Mouse (Mus musculus) T-cell, adult 66 days (primary cell): ENCODE data around the gene Safb. TPM values are rescaled to one million over a fixed set of nuclear protein-coding genes. Genes with fewer than 3 reads are reported as not detected.

Experiments
- total RNA-seq, 2 experiments: library from RNA; stranded (reverse); gene quantifications; 3 replicates in 1 of 2; 4 replicates in 1 of 2; pipeline ENCODE4 v1.2.4; 2023

Safb gene
- 100 to 1,000 TPM; 262 to 272 TPM for total RNA-seq

DNA sequence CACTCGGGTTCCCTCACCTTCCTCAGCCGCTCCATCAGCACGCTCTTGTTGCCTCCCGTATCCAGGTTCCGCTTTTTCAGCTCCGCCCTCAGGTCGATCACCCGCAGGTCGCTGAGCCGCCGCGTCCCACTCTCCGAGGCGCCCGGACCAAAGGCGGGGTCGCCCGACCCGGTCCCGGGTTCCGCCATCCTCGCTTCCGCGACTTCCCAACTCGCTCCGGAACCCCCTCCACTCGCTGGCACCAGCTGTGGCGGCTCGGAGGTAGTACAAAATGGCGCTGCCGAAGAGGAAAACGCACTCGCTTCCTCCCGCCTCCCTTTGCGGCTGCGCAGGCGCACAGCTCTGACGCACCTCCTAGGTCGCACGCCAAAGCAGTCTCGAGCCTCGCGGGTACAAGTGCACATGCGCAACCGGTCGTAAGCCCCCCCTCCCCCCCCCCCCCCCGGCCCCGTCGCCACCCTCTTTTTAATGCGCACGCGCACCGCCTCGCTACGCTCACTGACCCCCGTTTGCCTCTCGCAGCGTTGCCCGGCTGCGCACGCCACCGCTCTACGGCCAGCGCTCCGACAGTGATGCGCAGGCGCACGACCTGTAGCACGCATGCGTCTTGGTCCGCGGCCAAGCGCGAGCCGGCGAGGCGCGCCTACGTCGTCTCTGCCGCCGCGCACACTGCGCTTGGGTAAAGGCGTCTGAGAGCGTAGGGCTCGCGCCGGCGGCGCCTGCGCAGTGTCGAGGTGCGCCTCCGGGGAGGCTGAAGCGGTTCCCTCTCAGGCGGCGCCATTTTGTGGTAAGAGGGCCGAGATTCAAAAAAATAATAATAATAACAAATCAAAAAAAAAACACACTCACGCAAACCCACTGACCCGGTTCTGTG, at the start of gene Safb, which contains the start of gene Safb2:
Gene Safb, plus strand, starts transcription at position 569 of the 874 bp plus-strand sequence.
Gene Safb2, minus strand, starts transcription at position 329 of the 874 bp plus-strand sequence.

GRCm38 (mm10) chr17:56554122-56554551, 30.5 kb upstream of the Safb start, which contains the start of gene Gm20219:
Gene Gm20219, minus strand, starts transcription at chr17:56554387.

DNA sequence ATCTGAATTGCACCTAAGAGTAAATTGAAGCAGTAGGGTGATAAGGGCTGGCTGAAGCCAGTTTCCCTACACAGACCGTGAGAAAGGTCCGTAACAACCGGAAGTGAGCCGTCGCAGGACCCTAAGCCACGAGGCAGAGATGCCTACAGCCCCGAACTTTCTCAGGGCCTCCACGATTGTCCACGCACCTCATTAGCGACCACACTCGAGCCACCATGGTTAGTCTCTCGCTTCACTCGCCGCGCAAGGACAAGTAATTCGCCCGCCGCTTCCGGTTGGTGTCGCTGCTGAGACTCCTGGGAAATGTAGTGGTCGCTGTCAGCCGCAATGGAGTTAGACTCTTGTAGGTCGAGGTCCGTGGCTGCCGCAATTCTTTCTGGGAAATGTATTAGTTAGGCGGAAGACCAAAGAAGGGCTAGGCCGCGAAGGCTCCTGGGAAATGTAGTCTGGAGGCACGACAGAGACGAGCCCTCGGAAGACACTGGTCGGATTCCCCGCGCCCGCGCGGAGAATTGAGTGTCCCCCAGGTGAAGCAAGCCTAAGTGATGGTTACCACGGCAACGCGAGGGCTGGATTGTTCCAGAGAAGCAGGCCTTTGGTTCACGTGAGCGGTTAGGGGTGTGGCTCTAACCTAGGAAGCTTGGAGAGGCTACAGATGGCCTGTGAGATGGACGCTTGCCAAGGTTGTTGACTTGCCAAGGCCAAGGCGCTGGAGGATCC, 25.0 kb downstream of the Safb start, which contains the start of gene 2410015M20Rik:
Gene 2410015M20Rik, minus strand, starts transcription at position 320 of the 720 bp plus-strand sequence.

GRCm38 (mm10) chr17:56613236-56613844, 28.7 kb downstream of the Safb start, which contains the start of gene Rpl36:
Gene Rpl36, plus strand, starts transcription at chr17:56613416.

GRCm38 (mm10) chr17:56626754-56627470, 42.3 kb downstream of the Safb start, which contains the start of gene Lonp1:
Gene Lonp1, minus strand, starts transcription at chr17:56626887.

GRCm38 (mm10) chr17:56627530-56628277, 43.1 kb downstream of the Safb start, which contains the start of gene Catsperd:
Gene Catsperd, plus strand, starts transcription at chr17:56628143.

Other genes with a start within 250 kb of the Safb start
- gene Ptprs, start 108.3 kb upstream of the Safb start, total RNA-seq, result 10 to 100 TPM; 18.2 to 22.8 TPM
- not detected for gene Znrf4, start 72.4 kb upstream of the Safb start, total RNA-seq
- 10 to 100 TPM; 10.7 to 14.3 TPM for gene Gm20219, start 30.4 kb upstream of the Safb start, total RNA-seq
- gene Safb2, start 240 bp upstream of the Safb start, total RNA-seq, result 100 to 1,000 TPM; 385 to 449 TPM
- gene 2410015M20Rik, start 24.9 kb downstream of the Safb start, total RNA-seq, result 100 to 1,000 TPM; 103 TPM
- 1,000 to 10,000 TPM; 1,772 to 1,818 TPM for gene Rpl36, start 28.6 kb downstream of the Safb start, total RNA-seq
- 10 to 100 TPM; 51.6 to 53.8 TPM for gene Lonp1, start 42.1 kb downstream of the Safb start, total RNA-seq
- gene Catsperd, start 43.3 kb downstream of the Safb start, total RNA-seq, result 1 to 10 TPM; 1.0 to 1.1 TPM
- 100 to 1,000 TPM; 106 to 112 TPM for gene Ranbp3, start 88.5 kb downstream of the Safb start, total RNA-seq
- gene Ndufa11, start 132.9 kb downstream of the Safb start, total RNA-seq, result 10 to 100 TPM; 57.0 to 73.3 TPM
- 10 to 100 TPM; 10.9 to 15.9 TPM for gene Vmac, start 133.2 kb downstream of the Safb start, total RNA-seq
- gene Nrtn, start 172.7 kb downstream of the Safb start, total RNA-seq, result not detected
- gene Dus3l, start 179.9 kb downstream of the Safb start, total RNA-seq, result 10 to 100 TPM; 57.0 to 57.2 TPM
- gene Prr22, start 185.4 kb downstream of the Safb start, total RNA-seq, result 1 to 10 TPM; 1.2 to 1.8 TPM
- gene Rfx2, start 246.2 kb downstream of the Safb start, total RNA-seq, result 10 to 100 TPM; 18.2 to 18.7 TPM